Mouse (Mus musculus) layer of hippocampus, postnatal 36 days (tissue): ENCODE data around the gene Tmem256. TPM values are rescaled to one million over a fixed set of nuclear protein-coding genes. Genes with fewer than 3 reads are reported as not detected.
"Not testable (repeated sequence)": the region's sequence is repeated elsewhere in the genome, so short reads cannot be mapped to it uniquely, and the experiment has no call there.

Experiments
- DNase-seq, 2 experiments: peaks; one replicate each; pipeline ENCODE4 v3.0.0; 2022
- total RNA-seq, 2 experiments: library from RNA; stranded (reverse); gene quantifications; 2 replicates each; pipeline ENCODE4 v1.2.3; 2021

Gene Tmem256
- total RNA-seq, 2 experiments from 2014 or later: 109 to 128 TPM

GRCm38 (mm10) chr11:69855347-69855746, 17.0 kb downstream of the Tmem256 start:
- DNase-seq: no peak

DNA sequence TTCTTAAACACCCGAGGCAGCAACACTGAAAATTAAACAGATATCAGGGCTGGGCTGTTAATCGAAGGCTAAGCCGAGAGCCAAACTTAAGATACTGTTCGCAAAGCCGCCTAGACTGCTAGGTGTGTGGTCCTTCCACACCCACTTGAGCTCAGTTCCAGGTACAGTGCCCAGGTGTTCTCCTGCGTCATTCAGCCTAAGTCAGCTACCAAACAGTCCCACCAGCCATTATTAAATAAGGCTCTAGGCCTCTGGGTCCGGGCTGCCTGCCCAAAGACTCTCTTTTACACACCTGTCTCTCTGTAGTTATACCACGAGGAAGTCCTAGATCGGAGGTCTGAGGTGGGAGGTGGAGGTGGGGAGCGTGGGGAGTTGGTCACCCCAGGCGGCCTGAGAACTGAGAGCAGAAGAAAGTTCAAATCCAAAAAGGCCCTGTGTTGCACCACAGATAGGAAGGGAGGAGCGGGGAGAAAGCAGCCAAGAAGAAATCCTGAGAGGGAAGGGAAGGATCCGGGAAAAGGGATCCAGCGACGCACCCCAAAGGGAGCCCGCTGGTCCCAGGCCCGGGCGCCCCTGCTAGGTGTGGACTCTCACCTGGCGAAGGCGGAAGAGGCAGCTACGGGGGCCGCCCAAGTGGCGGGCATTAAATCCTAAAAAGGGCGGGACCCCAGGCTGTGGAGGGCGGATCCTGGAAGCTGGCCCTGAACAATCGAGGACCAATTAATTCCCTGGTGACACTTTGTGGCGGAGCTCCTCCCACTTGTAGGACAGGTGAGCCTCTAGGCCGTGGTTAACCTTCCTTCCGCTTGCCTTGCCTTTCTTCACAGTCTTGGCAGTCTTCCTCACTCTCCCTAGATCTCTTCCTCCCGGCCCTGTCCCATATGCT, 20.0 kb downstream of the Tmem256 start, which contains the start of gene Tnk1:
Gene Tnk1 (minus strand): TSS at position 618 of the 886 bp plus-strand sequence.
- DNase-seq: no peak

DNA sequence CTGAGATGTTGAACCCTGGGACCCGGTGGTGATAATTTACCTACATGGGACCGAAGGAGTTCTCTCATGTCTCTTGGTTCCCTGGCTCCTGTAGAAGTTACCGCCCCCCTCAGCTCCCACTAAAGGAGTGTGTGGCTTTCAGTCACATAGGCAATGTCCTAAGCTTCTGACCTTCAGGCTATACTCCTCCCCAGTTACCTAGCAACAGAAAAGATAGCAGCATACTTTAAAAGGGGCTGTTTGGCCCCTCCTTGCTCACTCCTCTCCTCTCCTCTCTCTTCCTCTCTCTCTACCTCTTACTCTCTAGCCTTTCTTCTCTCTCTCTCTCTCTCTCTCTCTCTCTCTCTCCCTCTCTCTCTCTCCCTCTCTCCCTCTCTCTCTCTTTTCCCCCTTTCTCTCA, 25.4 kb downstream of the Tmem256 start:
- DNase-seq: not testable (repeated sequence)

DNA sequence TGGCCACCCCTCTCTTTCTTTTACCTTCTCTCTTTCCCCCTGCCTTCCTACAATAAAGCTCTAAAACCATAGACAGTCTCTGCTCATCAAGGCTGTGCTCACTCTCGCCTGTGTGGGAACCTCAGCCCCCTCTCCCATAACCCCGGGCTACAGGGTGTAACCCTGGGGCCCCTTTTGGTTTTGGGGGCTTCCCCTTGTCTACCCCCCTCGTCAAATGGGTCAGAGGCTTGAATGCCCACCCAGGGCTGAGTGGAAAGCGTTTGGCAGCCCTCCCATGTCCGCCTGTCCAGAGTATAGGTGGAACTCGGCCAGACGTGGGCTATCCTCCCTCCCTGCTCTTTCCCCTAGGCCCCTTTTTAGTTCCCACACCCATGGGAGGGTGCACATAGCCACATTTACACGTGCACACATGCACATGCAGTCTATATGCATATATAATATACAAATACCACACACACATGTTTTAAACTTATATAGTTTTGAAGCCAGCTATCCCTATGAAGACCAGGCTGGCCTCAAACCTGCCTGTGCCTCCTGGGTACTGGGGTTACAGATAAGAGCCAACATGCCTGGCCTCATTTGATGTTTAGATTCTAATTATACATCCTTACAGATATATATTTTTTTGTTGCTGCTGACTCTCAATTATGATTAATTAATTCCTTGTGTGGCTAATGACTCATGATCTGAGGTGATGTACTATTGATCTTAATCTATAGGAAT, 26.0 kb downstream of the Tmem256 start:
- DNase-seq: no peak

- no peak for DNase-seq
These were observed 27.2 kb downstream of the Tmem256 start for GRCm38 (mm10) chr11:69865561-69865960.

DNA sequence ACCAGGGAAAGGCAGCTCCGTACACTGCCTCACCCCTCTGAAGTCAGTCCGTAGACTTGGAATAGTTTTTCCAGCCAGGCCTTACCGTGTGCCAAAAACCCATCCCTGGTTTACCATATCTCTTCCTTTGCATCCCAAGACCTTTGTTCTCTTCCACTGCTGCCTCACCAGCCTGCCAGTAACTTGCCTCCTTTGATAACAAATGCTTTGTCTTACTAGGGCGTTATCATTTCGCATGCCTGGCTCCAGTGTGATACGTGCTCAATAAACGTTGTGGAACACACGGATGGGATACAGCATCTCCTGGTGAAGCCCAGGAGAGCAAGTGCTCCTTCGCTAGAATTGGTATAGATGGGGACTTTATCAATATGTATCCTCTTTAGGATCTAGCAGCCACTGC, 29.0 kb downstream of the Tmem256 start:
- no peak for DNase-seq

DNA sequence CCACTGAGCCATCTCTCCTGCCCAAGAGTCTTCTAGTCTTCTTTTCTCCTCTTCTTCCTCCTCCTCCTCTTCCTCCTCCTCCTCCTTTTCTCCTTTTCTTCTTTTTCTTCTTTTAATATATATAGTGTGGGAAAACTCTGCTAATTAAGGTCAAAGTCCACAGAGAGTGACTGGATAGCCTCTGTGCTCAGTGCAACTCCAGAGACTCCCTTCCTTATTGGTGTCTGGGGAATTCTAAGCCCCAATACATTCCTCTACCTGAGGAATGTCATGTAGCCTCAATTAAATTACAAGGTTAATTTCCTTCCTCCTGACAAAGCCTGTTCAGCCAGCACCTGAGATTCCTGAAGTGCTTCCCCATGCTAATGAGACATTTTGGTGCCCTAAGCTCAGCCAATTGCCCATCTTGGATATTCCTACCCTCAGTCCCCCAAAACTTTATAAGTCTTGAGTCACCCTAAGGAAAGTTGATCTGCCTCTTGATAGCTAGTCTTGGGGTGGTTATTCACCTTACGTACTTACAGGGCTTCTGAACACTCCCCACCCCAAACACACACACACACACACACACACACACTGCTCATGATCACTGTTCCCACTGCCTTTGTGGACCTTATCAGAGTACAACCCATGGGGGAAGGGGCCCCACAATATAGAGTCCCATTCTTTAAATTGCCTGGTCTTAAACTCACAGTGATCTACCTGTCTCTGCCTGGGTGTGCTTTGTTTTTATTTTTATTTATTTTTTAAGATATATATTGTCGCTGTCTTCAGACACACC, 32.2 kb downstream of the Tmem256 start:
- no peak for DNase-seq

GRCm38 (mm10) chr11:69871822-69872221, 33.5 kb downstream of the Tmem256 start:
- no peak for DNase-seq

- no peak for DNase-seq
These were observed 34.1 kb downstream of the Tmem256 start for GRCm38 (mm10) chr11:69872451-69872850.

DNA sequence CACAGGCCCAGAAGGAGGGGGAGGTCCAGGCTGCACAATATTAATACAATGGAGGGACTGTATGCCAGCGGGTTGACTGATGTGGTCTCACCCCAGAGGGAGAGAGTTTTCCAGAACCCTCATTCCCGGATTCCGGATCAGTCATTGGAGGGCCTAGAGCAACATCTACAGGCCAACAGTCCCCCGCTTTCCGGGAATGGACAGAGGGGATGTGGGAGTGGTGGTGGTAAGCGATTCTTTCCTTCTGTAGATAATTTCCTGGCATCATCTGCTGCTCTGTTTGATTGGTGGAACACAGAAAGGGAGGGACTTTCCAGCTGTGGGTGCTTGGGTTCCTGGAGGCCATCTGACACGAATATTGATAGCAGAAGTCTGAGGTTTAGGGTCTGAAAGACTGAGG, 37.9 kb downstream of the Tmem256 start:
- DNase-seq: peak; percentile 34 to 36

GRCm38 (mm10) chr11:69876867-69877266, 38.6 kb downstream of the Tmem256 start:
- DNase-seq: peak; percentile 72 to 78

DNA sequence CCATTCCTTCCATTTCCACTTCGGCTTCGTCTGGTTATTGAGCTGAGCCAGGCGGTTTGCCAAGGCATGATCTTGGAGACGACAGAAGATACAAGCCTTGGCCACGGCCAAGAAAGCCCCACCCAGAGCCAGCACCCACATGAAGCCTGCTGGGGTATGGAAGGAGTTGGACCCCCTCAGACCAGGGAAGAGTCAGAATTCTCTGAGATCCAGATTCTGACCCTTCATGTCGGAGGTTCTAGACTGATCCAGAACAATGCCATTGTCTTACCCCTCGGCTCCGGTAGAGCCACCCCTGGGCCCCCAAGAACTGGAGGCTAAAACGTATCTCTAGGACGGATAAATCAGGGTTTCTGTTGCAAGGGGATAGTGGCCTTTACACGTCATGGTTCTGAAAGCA, 39.6 kb downstream of the Tmem256 start, which contains the start of gene Tmem95:
Gene Tmem95 (minus strand): TSS at position 141 of the 400 bp plus-strand sequence.
- no peak for DNase-seq

- no peak for DNase-seq
These were observed 40.1 kb downstream of the Tmem256 start for GRCm38 (mm10) chr11:69878399-69878798.

DNA sequence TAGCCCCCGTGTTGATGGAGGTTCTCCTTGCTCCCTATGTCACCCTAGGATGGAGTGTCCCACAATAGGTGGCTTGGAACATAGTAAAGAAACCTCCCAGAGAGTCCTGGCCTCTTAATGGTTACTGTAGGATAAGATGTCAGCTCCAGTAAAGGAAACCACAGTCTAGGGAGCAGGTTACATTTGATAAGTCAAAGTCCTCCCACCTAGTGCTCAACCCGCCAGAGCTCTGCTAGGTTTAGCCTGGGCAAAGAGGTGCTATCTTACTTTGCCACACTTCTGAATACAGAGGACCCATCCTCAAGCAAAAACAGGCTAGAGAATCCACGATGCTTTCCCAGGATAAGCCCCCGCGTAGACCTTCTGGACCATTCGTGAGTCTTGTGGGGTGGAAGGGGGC, 40.6 kb downstream of the Tmem256 start:
- DNase-seq: no peak

GRCm38 (mm10) chr11:69879711-69880110, 41.4 kb downstream of the Tmem256 start:
- no peak for DNase-seq

- peak; percentile 28 to 31 for DNase-seq
These were observed 42.2 kb downstream of the Tmem256 start for GRCm38 (mm10) chr11:69880506-69880852.

- peak; percentile 71 to 78 for DNase-seq
These were observed 42.7 kb downstream of the Tmem256 start, which contains the start of gene Kctd11 for GRCm38 (mm10) chr11:69880853-69881603. Gene Kctd11 (minus strand): TSS chr11:69881406.

GRCm38 (mm10) chr11:69881787-69882670, 43.7 kb downstream of the Tmem256 start:
- DNase-seq: no peak

DNA sequence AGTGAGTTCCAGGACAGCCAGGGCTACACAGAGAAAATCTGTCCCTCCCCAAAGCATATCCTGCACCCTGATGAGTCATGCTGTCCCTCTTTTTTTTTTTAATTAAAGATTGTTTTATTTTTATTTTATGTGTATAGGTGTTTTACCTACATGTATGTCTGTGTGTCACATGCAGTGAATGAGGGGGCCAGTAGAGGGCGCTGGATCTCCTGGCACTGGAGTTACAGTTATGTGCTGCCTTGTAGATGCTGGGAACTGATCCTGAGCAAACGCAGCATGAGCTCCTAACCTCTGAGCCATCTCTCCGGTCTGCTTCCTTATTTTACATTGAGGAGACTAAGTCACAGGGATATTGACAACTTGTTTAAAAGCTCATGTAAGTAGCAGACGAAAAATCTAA, 44.8 kb downstream of the Tmem256 start:
- no peak for DNase-seq

DNA sequence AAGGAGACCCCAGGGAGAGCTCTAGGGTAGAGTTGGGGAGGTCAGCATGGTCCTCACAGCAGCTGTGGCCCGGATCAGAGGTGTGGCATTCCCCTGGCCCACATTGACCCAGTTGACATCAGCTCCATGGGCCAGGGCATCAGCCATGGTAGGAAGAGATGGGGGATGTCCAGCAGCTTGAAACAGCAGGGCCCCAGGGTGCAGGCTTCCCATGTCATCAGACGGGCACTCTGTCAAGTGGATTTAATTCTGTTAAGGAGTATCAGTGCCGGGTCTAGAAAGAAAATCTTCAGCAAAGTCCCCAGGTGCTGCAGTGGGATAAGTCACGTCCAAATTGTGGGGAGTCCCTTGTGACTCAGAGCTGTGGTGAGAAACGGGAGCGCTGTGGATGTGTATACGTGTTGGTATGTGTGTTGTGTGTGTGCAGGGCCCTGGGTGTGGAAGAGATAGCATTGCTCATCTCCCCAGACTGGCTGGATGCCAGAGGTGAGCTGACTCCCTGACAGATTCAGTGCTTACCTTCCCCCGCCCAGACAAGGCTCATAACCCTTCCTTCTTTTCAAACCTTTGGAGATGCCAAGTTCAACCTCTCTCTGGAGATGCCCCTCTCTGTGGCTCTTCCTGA, 45.3 kb downstream of the Tmem256 start:
- no peak for DNase-seq
